Mouse (Mus musculus) hindbrain, postnatal 0 days (tissue): Measurements from ENCODE around the gene Oxct2b. TPM values are rescaled to one million over a fixed set of nuclear protein-coding genes. Genes with fewer than 3 reads are reported as not detected.

ENCODE experiments used
- ATAC-seq: fragments of 200-750 bp; cut with Nextera tagmentation; 2 replicates; pipeline ENCODE4 v1.8.0; 2017; ENCODE audit warnings: mild to moderate bottlenecking, moderate TSS enrichment, moderate library complexity
- DNase-seq: peaks from one replicate; pipeline ENCODE4 v3.0.0-alpha.2; 2015; ENCODE audit warnings: low spot score
- H3K27ac ChIP-seq: fragments of 300-500 bp; sonication (generic); 2 replicates; pipeline ENCODE4 v1.5.1; 2014; ENCODE audit warnings: mild to moderate bottlenecking
- H3K27me3 ChIP-seq: fragments of 300-500 bp; sonication (generic); 2 replicates; pipeline ENCODE4 v1.6.1; 2014; ENCODE audit warnings: low read length, mixed read lengths; ENCODE audit not compliant: insufficient read depth
- H3K36me3 ChIP-seq: fragments of 300-500 bp; sonication (generic); 2 replicates; pipeline ENCODE4 v1.6.1; 2014; ENCODE audit warnings: low read length, mixed read lengths; ENCODE audit not compliant: insufficient read depth
- H3K4me1 ChIP-seq: fragments of 300-500 bp; sonication (generic); 2 replicates; pipeline ENCODE4 v1.6.1; 2014; ENCODE audit warnings: antibody characterized with exemption, low read length, mixed read lengths; ENCODE audit not compliant: insufficient read depth
- H3K4me2 ChIP-seq: fragments of 300-500 bp; sonication (generic); 2 replicates; pipeline ENCODE4 v1.6.1; 2014; ENCODE audit warnings: low read depth, mild to moderate bottlenecking, low read length, moderate library complexity, mixed read lengths
- H3K4me3 ChIP-seq: fragments of 300-500 bp; sonication (generic); 2 replicates; pipeline ENCODE4 v1.5.1; 2014; ENCODE audit warnings: low read length
- H3K9ac ChIP-seq: fragments of 300-500 bp; sonication (generic); replicated peaks from 2 replicates; pipeline ENCODE4 v1.6.1; 2014; ENCODE audit warnings: mild to moderate bottlenecking, low read length, moderate library complexity, mixed read lengths
- H3K9me3 ChIP-seq: fragments of 300-500 bp; sonication (generic); 2 replicates; pipeline ENCODE4 v1.6.1; 2016; ENCODE audit warnings: low read length, mixed read lengths
- CTCF ChIP-seq: IDR thresholded peaks from 2 replicates; pipeline ENCODE4 v1.5.1; 2016; ENCODE audit warnings: antibody characterized with exemption, control low read depth, low read depth
- WGBS: fragments of 180-500 bp; shearing (Covaris S2); extraction: QIAGEN DNeasy Blood & Tissue Kit; methylation state at CpG from one replicate; pipeline ENCODE4 v1.1.7; 2014; 5-methylcytosine and 5-hydroxymethylcytosine counted together
- polyA plus RNA-seq: library from polyadenylated mRNA; unstranded; fragments of >200 nt; fragmentation: Nextera tagmentation; extraction: Ambion mirVana; gene quantifications from 2 replicates; pipeline ENCODE4 v1.2.1, GENCODE M21; 2015
- total RNA-seq: library from RNA; depleted of rRNA; stranded (reverse); fragments of >200 nt; gene quantifications from 2 replicates; pipeline ENCODE4 v1.2.3, GENCODE M21; 2014

Gene Oxct2b
- total and polyA plus RNA-seq, 2 experiments from 2014 or later: 0.16 to 0.60 TPM

- peak within 1 kb of the TSS; percentile 64 for H3K4me2 ChIP-seq
- DNase-seq (peak; percentile 95), ATAC-seq (peak; percentile 98)
- peak within 1 kb of the TSS; percentile 55 for H3K9ac ChIP-seq
- no peaks in the 10 kb centered on the region for H3K9me3 ChIP-seq
- peak within 1 kb of the TSS; percentile 66 for H3K4me3 ChIP-seq
- peaks cover 13% of the 10 kb centered on the region; the same call in 1 of the 2 replicates for H3K36me3 ChIP-seq
- peaks cover 8% of the 10 kb centered on the region for H3K4me1 ChIP-seq
- WGBS: 1% methylated on average over 34 of the region's 34 CpGs
- peak within 1 kb of the TSS; percentile 87 for H3K27ac ChIP-seq
- TF ChIP-seq CTCF: peak; percentile 46
- no peaks in the 10 kb centered on the region for H3K27me3 ChIP-seq
Observed at GRCm38 (mm10) chr4:123139513-123140154, 23.6 kb downstream of the Oxct2b start, which contains the start of gene Ppie. TSS of gene Ppie (minus strand) at chr4:123139951.

GRCm38 (mm10) chr4:123147446-123148150 is 31.5 kb downstream of the Oxct2b start:
- DNase-seq (no peak), ATAC-seq (no peak)
- no peak overlapping the region for H3K4me3 ChIP-seq
- no peak overlapping the region for H3K9ac ChIP-seq
- no peaks in the 10 kb centered on the region for H3K27me3 ChIP-seq
- H3K9me3 ChIP-seq: no peaks in the 10 kb centered on the region
- no peak overlapping the region for H3K27ac ChIP-seq
- WGBS: 75% methylated on average over 5 of the region's 5 CpGs
- no peaks in the 10 kb centered on the region for H3K36me3 ChIP-seq
- no peak for TF ChIP-seq CTCF
- H3K4me1 ChIP-seq: no peaks in the 10 kb centered on the region
- no peak overlapping the region for H3K4me2 ChIP-seq

- 79% methylated on average over 4 of the region's 4 CpGs for WGBS
- H3K36me3 ChIP-seq: no peaks in the 10 kb centered on the region
- H3K4me1 ChIP-seq: no peaks in the 10 kb centered on the region
- no peak overlapping the region for H3K4me3 ChIP-seq
- no peaks in the 10 kb centered on the region for H3K27me3 ChIP-seq
- no peak for TF ChIP-seq CTCF
- DNase-seq (no peak), ATAC-seq (no peak)
- H3K27ac ChIP-seq: no peak overlapping the region
- no peak overlapping the region for H3K9ac ChIP-seq
- H3K4me2 ChIP-seq: no peak overlapping the region
- H3K9me3 ChIP-seq: no peaks in the 10 kb centered on the region
Observed at GRCm38 (mm10) chr4:123152003-123152402, 35.9 kb downstream of the Oxct2b start.

DNA sequence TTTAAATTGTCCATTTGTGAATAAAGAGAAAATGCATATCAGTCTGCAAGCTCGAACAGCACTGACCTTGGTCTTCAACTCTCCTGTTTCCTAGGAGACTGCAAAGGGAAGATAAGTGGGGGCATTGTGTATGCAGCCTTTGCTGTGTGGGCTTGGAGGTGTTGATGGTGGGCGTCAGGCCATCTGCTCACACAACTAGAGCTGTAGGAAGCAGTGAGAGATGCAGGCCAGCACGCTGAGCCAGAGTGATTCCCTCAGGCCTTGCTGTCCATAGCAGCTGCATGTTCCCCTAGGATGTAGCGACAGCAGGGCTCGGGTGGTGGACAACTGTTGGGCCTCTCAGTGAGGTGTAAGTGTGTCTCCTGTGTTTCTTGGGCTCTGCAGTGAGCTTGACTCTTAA is 36.9 kb downstream of the Oxct2b start:
- 36% methylated on average over 5 of the region's 5 CpGs for WGBS
- ATAC-seq (no peak), DNase-seq (no peak)
- no peaks in the 10 kb centered on the region for H3K9me3 ChIP-seq
- no peaks in the 10 kb centered on the region for H3K4me1 ChIP-seq
- no peak overlapping the region for H3K4me3 ChIP-seq
- TF ChIP-seq CTCF: no peak
- H3K27me3 ChIP-seq: no peaks in the 10 kb centered on the region
- H3K36me3 ChIP-seq: no peaks in the 10 kb centered on the region
- H3K27ac ChIP-seq: no peak overlapping the region
- H3K4me2 ChIP-seq: no peak overlapping the region
- H3K9ac ChIP-seq: no peak overlapping the region

- WGBS: 21% methylated on average over 4 of the region's 4 CpGs
- Histone ChIP-seq H3K4me2 (no peak overlapping the region), H3K9ac (no peak overlapping the region), H3K4me1 (no peaks in the 10 kb centered on the region), H3K4me3 (no peak overlapping the region), H3K36me3 (no peaks in the 10 kb centered on the region), H3K9me3 (no peaks in the 10 kb centered on the region), H3K27ac (no peak overlapping the region), H3K27me3 (no peaks in the 10 kb centered on the region)
- peak; percentile 74 for TF ChIP-seq CTCF
- peak; percentile 38; the same call in 1 of the 2 replicates for ATAC-seq
- DNase-seq: peak; percentile 80
Observed at GRCm38 (mm10) chr4:123155004-123155403, 38.9 kb downstream of the Oxct2b start.

- DNase-seq (no peak), ATAC-seq (no peak)
- Histone ChIP-seq H3K9ac (no peak overlapping the region), H3K27ac (no peak overlapping the region), H3K4me1 (no peaks in the 10 kb centered on the region), H3K27me3 (no peaks in the 10 kb centered on the region), H3K9me3 (no peaks in the 10 kb centered on the region), H3K36me3 (no peaks in the 10 kb centered on the region), H3K4me2 (no peak overlapping the region), H3K4me3 (no peak overlapping the region)
- 73% methylated on average over 2 of the region's 2 CpGs for WGBS
- no peak for TF ChIP-seq CTCF
Observed at GRCm38 (mm10) chr4:123155427-123155826, 39.4 kb downstream of the Oxct2b start.

- Histone ChIP-seq H3K4me2 (no peak overlapping the region), H3K27ac (no peak overlapping the region), H3K9me3 (no peaks in the 10 kb centered on the region), H3K4me1 (no peaks in the 10 kb centered on the region), H3K9ac (no peak overlapping the region), H3K4me3 (no peak overlapping the region), H3K36me3 (no peaks in the 10 kb centered on the region), H3K27me3 (no peaks in the 10 kb centered on the region)
- ATAC-seq (no peak), DNase-seq (no peak)
- no peak for TF ChIP-seq CTCF
Observed at GRCm38 (mm10) chr4:123155840-123156239, 39.8 kb downstream of the Oxct2b start.
